Mouse (Mus musculus): ENCODE results near the gene Gm10118. TPM values are rescaled to one million over a fixed set of nuclear protein-coding genes. Genes with fewer than 3 reads are reported as not detected.

The Gm10118 gene
- polyA plus RNA-seq, 1 experiment: not detected

Other genes with a start within 250 kb of the Gm10118 start
- gene Lrrtm3, start 162.8 kb upstream of the Gm10118 start, polyA plus RNA-seq (2012; ENCODE audit: insufficient read depth, insufficient read length, missing spikeins): not detected in 2 replicates